Mouse (Mus musculus) cerebellum, adult 2 months (tissue): Measurements from ENCODE around the gene Gm17949.

ENCODE experiments used
- CTCF ChIP-seq: fragments of 200-500 bp; IDR thresholded peaks from 2 replicates; pipeline ENCODE4 v1.5.1; 2011; ENCODE audit warnings: low read depth, mild to moderate bottlenecking, control low read depth, low read length, moderate library complexity, borderline replicate concordance; ENCODE audit not compliant: insufficient read depth
- POLR2A ChIP-seq: fragments of 200-500 bp; IDR thresholded peaks from 2 replicates; pipeline ENCODE4 v1.6.1; 2011; ENCODE audit warnings: low read length, control low read depth, borderline replicate concordance; ENCODE audit not compliant: insufficient read depth

DNA sequence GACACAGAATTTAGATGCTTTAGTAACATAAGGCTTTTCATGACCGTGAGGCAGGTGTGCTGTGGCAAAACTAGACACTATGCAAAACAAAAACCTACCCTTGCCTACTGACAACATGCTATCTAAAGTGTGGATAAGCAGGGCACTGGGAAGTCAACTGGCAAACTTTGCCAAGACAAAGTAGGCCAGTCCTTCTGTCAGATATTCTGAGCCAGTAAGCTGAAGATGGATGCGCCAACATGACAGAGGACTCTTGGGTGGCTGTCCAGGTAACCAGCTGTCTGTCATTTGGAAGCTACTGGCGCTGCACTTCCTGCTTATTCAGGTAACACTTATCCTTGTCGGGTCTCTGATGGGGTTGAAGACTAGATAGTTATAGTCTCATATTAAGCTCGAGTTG, 41.2 kb upstream of the Gm17949 start:
- TF ChIP-seq POLR2A = no peak
- TF ChIP-seq CTCF = no peak
